Mouse (Mus musculus) liver, embryonic 13.5 days (tissue): Measurements from ENCODE around the gene Naa16. TPM values are rescaled to one million over a fixed set of nuclear protein-coding genes. Genes with fewer than 3 reads are reported as not detected.

ENCODE experiments used
- ATAC-seq: fragments of 200-750 bp; cut with Nextera tagmentation; 2 replicates; pipeline ENCODE4 v1.8.0; 2017; ENCODE audit warnings: low read depth, mild to moderate bottlenecking, moderate number of reproducible peaks, moderate library complexity
- DNase-seq: peaks from one replicate; pipeline ENCODE4 v3.0.0; 2022
- H3K27ac ChIP-seq: fragments of 300-500 bp; sonication (generic); 2 replicates; pipeline ENCODE4 v1.5.1; 2015; ENCODE audit warnings: moderate library complexity, mild to moderate bottlenecking, inconsistent platforms
- H3K27me3 ChIP-seq: fragments of 300-500 bp; sonication (generic); 2 replicates; pipeline ENCODE4 v1.6.1; 2015; ENCODE audit warnings: mild to moderate bottlenecking, inconsistent platforms
- H3K36me3 ChIP-seq: fragments of 300-500 bp; sonication (generic); 2 replicates; pipeline ENCODE4 v1.6.1; 2015; ENCODE audit warnings: mild to moderate bottlenecking, inconsistent platforms
- H3K4me1 ChIP-seq: fragments of 300-500 bp; sonication (generic); replicated peaks from 2 replicates; pipeline ENCODE4 v1.6.1; 2015; ENCODE audit warnings: inconsistent platforms
- H3K4me2 ChIP-seq: fragments of 300-500 bp; sonication (generic); 2 replicates; pipeline ENCODE4 v1.6.1; 2015; ENCODE audit warnings: inconsistent platforms, mild to moderate bottlenecking, moderate library complexity
- H3K4me3 ChIP-seq: fragments of 300-500 bp; sonication (generic); replicated peaks from 2 replicates; pipeline ENCODE4 v1.5.1; 2015; ENCODE audit warnings: mild to moderate bottlenecking, inconsistent platforms
- H3K9ac ChIP-seq: fragments of 300-500 bp; sonication (generic); 2 replicates; pipeline ENCODE4 v1.6.1; 2015; ENCODE audit warnings: mild to moderate bottlenecking, inconsistent platforms
- H3K9me3 ChIP-seq: fragments of 300-500 bp; sonication (generic); replicated peaks from 2 replicates; pipeline ENCODE4 v1.6.1; 2016; ENCODE audit warnings: inconsistent platforms
- WGBS: fragments of 180-500 bp; shearing (Covaris S2); methylation state at CpG from one replicate; pipeline ENCODE4 v1.1.7; 2015; ENCODE audit not compliant: insufficient replicate concordance; 5-methylcytosine and 5-hydroxymethylcytosine counted together
- polyA plus RNA-seq: library from polyadenylated mRNA; unstranded; fragments of >200 nt; fragmentation: Nextera tagmentation; extraction: Ambion mirVana; gene quantifications from 2 replicates; pipeline ENCODE4 v1.2.1, GENCODE M21; 2015

The Naa16 gene
- polyA plus RNA-seq, 1 experiment from 2014 or later, result 33.4 TPM

DNA sequence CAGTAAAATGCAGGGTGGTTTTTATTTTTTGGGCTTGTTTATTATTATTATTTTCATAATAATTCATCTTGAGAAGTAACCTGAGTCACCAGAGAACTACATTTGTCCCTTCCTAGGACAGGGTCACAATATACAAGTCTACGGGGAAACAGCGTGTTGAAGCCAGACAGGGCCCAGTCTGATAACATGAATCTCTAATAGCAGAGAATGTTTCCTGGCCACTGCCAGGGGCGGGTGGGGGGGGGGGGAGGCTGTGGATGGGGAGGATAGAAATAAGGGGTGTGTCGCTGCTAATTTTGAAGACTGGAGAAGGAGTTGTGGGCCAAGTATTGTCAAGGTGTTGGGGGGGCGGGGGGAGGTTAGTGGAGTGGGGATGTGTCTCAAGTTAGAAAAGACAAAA, 82.7 kb downstream of the Naa16 start:
- Histone ChIP-seq H3K36me3 (no peaks in the 10 kb centered on the region), H3K9me3 (no peaks in the 10 kb centered on the region), H3K4me2 (peak overlapping the region; percentile 38), H3K27me3 (no peaks in the 10 kb centered on the region), H3K4me3 (no peak overlapping the region), H3K4me1 (peaks cover 78% of the 10 kb centered on the region), H3K9ac (peak overlapping the region; percentile 22; the same call in 1 of the 2 replicates), H3K27ac (peak overlapping the region; percentile 86)
- WGBS, result 18% methylated on average over 5 of the region's 5 CpGs
- ATAC-seq (peak; percentile 64), DNase-seq (no peak)

DNA sequence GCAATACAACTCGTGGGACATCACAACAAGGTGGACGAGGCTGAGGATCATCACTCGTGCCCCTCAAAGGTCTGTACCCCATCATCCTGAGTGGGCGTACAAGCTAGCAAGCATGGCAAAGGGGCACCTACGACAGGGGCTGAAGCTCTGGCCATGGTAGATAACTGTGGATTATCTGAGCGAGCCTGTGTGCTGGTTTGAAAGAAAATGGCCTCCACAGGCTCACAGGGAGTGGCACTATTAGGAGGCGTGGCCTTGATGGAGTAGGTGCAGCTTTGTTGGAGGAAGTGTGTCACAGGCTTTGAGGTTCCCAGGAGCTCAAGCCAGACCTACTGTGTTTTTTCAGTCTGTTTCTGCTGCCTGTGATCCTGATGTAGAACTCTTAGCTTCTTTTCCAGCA, 83.4 kb downstream of the Naa16 start:
- H3K27me3 ChIP-seq, result no peaks in the 10 kb centered on the region
- H3K4me2 ChIP-seq, result peak overlapping the region; percentile 38
- DNase-seq (no peak), ATAC-seq (peak; percentile 93)
- WGBS, result 34% methylated on average over 7 of the region's 7 CpGs
- no peak overlapping the region for H3K4me3 ChIP-seq
- peaks cover 78% of the 10 kb centered on the region for H3K4me1 ChIP-seq
- H3K36me3 ChIP-seq, result no peaks in the 10 kb centered on the region
- no peaks in the 10 kb centered on the region for H3K9me3 ChIP-seq
- H3K9ac ChIP-seq, result peak overlapping the region; percentile 22; the same call in 1 of the 2 replicates
- H3K27ac ChIP-seq, result peak overlapping the region; percentile 86

DNA sequence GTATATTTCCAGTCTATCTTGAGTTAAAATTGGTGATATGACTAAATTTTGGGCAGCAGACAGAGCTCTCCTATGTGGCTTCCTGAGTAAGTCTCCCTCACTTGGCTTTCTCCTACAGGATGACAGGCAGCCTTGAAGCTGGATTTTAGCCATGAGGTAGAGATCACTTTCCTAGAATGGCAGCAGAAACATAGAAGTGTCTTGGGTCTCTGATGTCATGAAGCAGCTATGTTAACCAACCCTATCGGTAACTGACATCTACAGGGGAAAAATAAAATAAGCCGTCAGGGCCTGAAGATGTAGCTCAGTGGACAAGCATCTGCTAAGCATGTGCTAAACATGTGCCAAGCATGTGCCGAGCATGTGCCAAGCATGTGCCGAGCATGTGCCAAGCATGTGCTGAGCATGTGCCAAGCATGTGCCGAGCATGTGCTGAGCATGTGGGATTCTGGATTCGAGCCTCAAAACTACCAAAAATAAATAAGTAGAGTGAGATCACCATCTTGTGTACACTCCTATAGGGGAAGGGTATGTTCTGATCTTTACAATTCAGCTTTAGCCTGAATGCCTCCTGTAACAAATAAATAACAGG, 85.6 kb downstream of the Naa16 start:
- Histone ChIP-seq H3K4me2 (no peak overlapping the region), H3K27ac (0 out of 2 replicates have a peak overlapping the region, but pooled peaks have one; percentile 4), H3K9me3 (no peaks in the 10 kb centered on the region), H3K27me3 (no peaks in the 10 kb centered on the region), H3K9ac (no peak overlapping the region), H3K4me3 (no peak overlapping the region), H3K36me3 (peaks cover 6% of the 10 kb centered on the region; the same call in 1 of the 2 replicates), H3K4me1 (peaks cover 79% of the 10 kb centered on the region)
- 87% methylated on average over 6 of the region's 6 CpGs for WGBS
- DNase-seq (no peak), ATAC-seq (no peak)

DNA sequence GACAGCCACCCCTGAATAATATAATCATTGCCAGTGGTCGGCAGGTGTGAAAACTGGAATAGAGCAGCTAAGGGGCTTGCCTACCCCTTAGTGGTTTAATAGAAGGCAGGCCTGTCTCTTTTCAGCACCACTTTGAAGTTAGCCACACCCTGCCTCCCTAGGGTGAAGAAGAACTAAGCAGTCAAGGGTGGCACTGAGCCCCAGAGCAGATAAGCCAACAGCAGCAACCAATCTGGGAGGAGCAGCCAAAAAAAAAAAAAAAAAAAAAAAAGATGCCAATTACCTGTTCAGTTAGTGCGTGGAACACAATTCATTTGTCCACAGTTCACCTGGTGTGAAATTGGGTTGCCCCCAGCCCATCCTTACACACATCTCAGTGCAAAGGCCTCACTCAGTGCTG, 87.4 kb downstream of the Naa16 start:
- Histone ChIP-seq H3K9ac (peak overlapping the region; percentile 72; the same call in 1 of the 2 replicates), H3K27ac (peak overlapping the region; percentile 92), H3K9me3 (no peaks in the 10 kb centered on the region), H3K27me3 (no peaks in the 10 kb centered on the region), H3K36me3 (peaks cover 22% of the 10 kb centered on the region), H3K4me2 (peak overlapping the region; percentile 86), H3K4me3 (0 out of 2 replicates have a peak overlapping the region, but pooled peaks have one; percentile 0), H3K4me1 (peaks cover 82% of the 10 kb centered on the region)
- DNase-seq, result peak; percentile 63
- ATAC-seq, result peak; percentile 35
- 27% methylated on average over 2 of the region's 2 CpGs for WGBS

DNA sequence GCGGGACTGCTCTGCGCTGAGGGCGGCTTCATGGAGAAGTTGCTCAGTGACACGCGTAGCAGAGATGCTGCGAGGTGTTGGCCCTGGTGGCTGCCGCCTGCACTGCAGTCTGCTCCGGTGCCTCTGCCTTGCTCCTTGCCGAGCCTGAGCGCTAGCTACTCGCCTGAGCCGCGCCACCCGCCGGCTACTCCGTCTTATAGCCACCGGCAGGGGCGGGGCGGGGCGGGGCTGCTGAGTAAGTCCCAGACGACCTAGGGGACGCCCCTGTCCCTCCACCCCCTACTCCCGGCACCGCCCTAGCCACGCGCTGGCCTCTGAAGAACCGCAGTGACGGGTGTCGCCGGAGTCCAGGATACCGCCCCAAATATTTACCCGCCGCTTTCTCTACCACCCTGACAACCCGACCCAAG, 89.1 kb downstream of the Naa16 start, which contains the start of gene Rgcc:
TSS of gene Rgcc (minus strand) at position 180 of the 410 bp plus-strand sequence.
- Histone ChIP-seq H3K27me3 (no peaks in the 10 kb centered on the region), H3K9me3 (no peaks in the 10 kb centered on the region), H3K4me1 (peaks cover 80% of the 10 kb centered on the region), H3K4me3 (peak within 1 kb of the TSS; percentile 93), H3K4me2 (peak within 1 kb of the TSS; percentile 86), H3K36me3 (peaks cover 34% of the 10 kb centered on the region), H3K27ac (peak within 1 kb of the TSS; percentile 94), H3K9ac (peak within 1 kb of the TSS; percentile 98)
- ATAC-seq (peak; percentile 95), DNase-seq (peak; percentile 96)
- WGBS, result under 1% methylated on average over 33 of the region's 34 CpGs

DNA sequence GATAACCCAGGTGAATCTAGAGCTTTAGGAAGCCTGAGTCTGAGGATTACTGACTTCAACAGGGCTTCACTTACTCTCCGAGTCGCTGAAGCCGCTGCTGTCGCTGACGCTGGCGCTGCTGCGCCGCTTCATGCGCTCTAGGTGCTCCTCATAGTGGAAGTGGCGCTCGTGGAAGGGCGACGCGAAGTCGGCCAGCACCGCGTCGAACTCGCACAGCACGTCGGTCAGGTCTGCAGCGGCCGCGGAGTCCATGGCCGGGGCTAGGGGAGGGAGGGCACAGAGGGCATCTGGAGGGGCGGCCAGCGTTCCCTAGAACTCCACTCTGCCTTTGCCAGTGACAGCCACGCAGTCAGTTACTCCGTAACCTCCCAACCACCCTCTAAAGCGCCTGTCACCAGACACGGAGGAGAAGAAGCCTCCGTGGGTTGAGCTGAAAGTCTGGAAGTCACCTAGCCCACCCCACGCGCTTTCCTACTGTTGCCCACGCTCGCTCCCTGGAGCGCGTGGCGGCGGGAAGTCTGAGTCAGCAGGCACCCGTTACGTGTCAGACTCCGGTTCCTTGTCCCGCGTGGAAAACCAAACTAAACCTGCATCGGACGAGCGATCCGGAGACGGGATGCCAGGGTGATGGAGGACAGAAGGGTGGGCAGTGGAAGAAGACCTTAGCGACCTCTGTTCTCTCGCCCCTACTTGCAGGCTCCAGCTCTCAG, 89.8 kb downstream of the Naa16 start:
- peaks cover 35% of the 10 kb centered on the region for H3K36me3 ChIP-seq
- DNase-seq (no peak), ATAC-seq (peak; percentile 0; the same call in 1 of the 2 replicates)
- peaks cover 79% of the 10 kb centered on the region for H3K4me1 ChIP-seq
- no peaks in the 10 kb centered on the region for H3K27me3 ChIP-seq
- peak overlapping the region; percentile 94 for H3K27ac ChIP-seq
- peak overlapping the region; percentile 86 for H3K4me2 ChIP-seq
- peak overlapping the region; percentile 98 for H3K9ac ChIP-seq
- no peaks in the 10 kb centered on the region for H3K9me3 ChIP-seq
- peak overlapping the region; percentile 93 for H3K4me3 ChIP-seq
- WGBS, result under 1% methylated on average over 52 of the region's 52 CpGs

DNA sequence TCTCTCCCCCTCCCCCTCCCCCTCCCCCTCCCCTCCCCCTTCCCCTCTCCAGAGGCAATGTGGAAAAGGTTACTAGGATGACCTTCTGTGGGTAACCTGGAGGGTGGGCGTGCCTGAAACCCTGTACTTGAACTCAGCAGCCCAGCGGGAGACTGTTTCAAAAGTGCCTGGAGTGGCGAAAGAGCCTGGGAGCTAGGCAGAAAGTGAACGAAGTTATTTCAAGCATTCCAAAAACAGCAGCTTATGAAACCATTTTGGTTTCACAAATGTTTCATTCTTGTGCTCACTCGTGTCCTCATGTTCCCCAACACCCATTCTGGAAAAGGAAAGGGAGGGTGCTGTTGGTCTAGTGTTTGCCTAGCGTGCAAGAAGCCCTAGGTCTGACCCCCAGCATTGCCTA, 90.8 kb downstream of the Naa16 start:
- DNase-seq, result no peak
- H3K4me1 ChIP-seq, result peaks cover 80% of the 10 kb centered on the region
- peaks cover 40% of the 10 kb centered on the region for H3K36me3 ChIP-seq
- no peaks in the 10 kb centered on the region for H3K9me3 ChIP-seq
- H3K4me2 ChIP-seq, result peak overlapping the region; percentile 86
- H3K27me3 ChIP-seq, result no peaks in the 10 kb centered on the region
- no peak for ATAC-seq
- H3K4me3 ChIP-seq, result peak overlapping the region; percentile 93
- H3K9ac ChIP-seq, result peak overlapping the region; percentile 98
- 44% methylated on average over 6 of the region's 6 CpGs for WGBS
- H3K27ac ChIP-seq, result peak overlapping the region; percentile 94

DNA sequence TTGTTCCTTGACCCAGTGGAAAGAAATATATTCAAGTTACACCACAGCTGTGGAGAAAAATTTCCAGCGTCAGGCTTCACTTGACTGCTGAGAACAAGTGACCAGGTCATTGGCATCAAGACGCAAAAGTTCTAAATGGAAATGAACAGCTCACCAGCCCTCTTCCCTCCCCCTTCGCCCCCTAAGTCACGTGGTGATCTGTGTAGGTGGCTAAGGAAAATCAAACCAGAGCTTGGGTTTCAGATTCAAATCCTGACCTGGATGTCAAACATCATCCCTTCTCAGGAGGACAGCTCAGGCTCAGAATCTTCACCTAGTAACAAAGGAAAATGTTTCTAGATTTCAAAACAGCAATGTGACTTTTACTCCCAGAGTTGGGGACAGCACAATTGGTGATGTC, 91.3 kb downstream of the Naa16 start:
- 57% methylated on average over 4 of the region's 4 CpGs for WGBS
- ATAC-seq (no peak), DNase-seq (no peak)
- Histone ChIP-seq H3K4me1 (peaks cover 80% of the 10 kb centered on the region), H3K9me3 (no peaks in the 10 kb centered on the region), H3K27me3 (no peaks in the 10 kb centered on the region), H3K4me2 (peak overlapping the region; percentile 86), H3K9ac (peak overlapping the region; percentile 77), H3K36me3 (peaks cover 40% of the 10 kb centered on the region), H3K4me3 (peak overlapping the region; percentile 93), H3K27ac (peak overlapping the region; percentile 96)

DNA sequence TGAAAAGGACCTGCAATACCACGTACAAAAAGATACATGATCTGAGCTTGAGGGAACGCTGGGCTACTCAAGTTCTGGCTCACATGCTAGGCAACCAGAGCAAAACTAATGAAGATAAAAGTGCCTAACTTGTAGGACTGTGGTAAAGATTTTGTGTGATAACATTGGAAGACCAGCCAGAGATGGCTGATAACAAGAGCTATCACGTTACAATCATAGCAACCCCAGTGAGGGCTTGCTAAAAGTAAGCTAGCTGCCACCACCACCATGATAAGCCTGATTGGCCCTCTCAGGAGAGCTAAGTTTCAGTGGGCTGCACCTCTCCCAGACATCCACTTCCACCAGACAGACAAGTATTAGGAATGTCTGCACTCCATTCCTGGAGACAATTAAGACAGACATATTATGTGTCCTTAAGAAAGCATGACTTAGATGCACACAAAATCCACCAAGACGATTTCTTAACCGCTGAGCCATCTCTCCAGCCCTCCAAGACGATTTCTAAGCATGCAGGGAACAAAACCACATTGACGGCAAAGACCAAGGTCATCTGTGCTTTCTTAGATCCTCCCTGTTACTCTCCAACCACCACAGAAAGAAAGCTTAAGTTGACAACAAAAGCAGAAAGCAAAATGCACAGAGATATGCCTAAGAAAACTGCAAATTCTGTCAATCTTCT, 92.1 kb downstream of the Naa16 start:
- peaks cover 80% of the 10 kb centered on the region for H3K4me1 ChIP-seq
- DNase-seq, result no peak
- H3K4me2 ChIP-seq, result peak overlapping the region; percentile 86
- H3K36me3 ChIP-seq, result peaks cover 46% of the 10 kb centered on the region
- ATAC-seq, result no peak
- H3K27ac ChIP-seq, result peak overlapping the region; percentile 96
- no peaks in the 10 kb centered on the region for H3K27me3 ChIP-seq
- 45% methylated on average over 7 of the region's 7 CpGs for WGBS
- H3K4me3 ChIP-seq, result peak overlapping the region; percentile 93
- no peaks in the 10 kb centered on the region for H3K9me3 ChIP-seq
- peak overlapping the region; percentile 77 for H3K9ac ChIP-seq

DNA sequence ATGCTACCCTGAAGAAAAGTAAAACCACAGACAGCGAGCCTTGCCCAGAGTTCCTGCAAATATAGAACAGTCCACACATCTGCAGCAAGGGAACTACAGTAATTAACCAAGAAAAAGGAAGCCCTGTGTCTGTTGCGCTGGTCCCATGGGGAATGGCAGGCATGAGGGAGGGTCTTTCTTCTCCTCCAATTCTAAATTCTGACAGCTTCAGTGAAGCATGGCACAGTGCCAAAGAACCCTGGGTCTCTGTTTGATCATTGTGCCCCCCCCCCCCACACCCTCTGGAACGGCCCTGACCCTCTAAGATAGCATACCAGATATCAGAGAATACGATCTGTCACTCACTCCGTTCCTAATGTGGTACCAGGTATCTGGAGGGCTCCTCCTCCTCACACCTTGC, 93.7 kb downstream of the Naa16 start:
- Histone ChIP-seq H3K9me3 (no peaks in the 10 kb centered on the region), H3K4me2 (peak overlapping the region; percentile 86), H3K27ac (peak overlapping the region; percentile 96), H3K27me3 (no peaks in the 10 kb centered on the region), H3K4me3 (peak overlapping the region; percentile 93), H3K9ac (peak overlapping the region; percentile 77), H3K36me3 (peaks cover 62% of the 10 kb centered on the region), H3K4me1 (peaks cover 80% of the 10 kb centered on the region)
- 11% methylated on average over 5 of the region's 5 CpGs for WGBS
- no peak for ATAC-seq
- no peak for DNase-seq

DNA sequence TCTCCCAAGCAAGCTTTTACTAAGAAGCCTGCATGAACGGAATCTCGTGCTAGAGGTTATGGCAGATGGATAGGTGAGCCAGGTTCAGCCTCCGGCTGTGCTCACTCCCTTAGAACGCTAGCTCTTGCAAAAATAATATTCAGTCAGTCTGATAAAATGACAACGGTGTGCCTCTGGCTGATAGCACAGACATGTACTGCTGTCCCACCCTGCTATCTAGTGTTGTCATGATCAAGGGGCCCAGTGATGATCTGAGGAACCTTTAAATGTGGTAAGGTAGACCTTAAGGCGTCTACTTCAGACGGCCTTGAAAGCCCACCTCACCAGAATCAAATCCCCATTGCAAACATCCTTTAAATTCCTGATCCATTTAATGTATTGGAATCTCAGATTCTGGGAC, 94.4 kb downstream of the Naa16 start:
- Histone ChIP-seq H3K27me3 (no peaks in the 10 kb centered on the region), H3K9ac (peak overlapping the region; percentile 77), H3K36me3 (peaks cover 67% of the 10 kb centered on the region), H3K4me2 (peak overlapping the region; percentile 86), H3K4me3 (peak overlapping the region; percentile 93), H3K4me1 (peaks cover 83% of the 10 kb centered on the region), H3K27ac (peak overlapping the region; percentile 96), H3K9me3 (no peaks in the 10 kb centered on the region)
- ATAC-seq (peak; percentile 73), DNase-seq (peak; percentile 71)
- WGBS, result 19% methylated on average over 7 of the region's 7 CpGs
